Mouse (Mus musculus): ENCODE results near the gene Ccdc144b. TPM values are rescaled to one million over a fixed set of nuclear protein-coding genes. Genes with fewer than 3 reads are reported as not detected.

The Ccdc144b gene
- total RNA-seq, 2 experiments from 2014 or later = not detected

- no peak for ATAC-seq (replicated peaks; ENCODE audit: poor library complexity)
Measured at GRCm38 (mm10) chr3:36031740-36032510, 21.4 kb downstream of the Ccdc144b start.

GRCm38 (mm10) chr3:36029993-36030392 is 23.4 kb downstream of the Ccdc144b start:
- peak; percentile 76 for ATAC-seq (replicated peaks; ENCODE audit: poor library complexity)

- no peak for ATAC-seq (replicated peaks; ENCODE audit: poor library complexity)
Measured at GRCm38 (mm10) chr3:36025732-36026131, 27.6 kb downstream of the Ccdc144b start.

GRCm38 (mm10) chr3:36011239-36011638 is 42.1 kb downstream of the Ccdc144b start:
- ATAC-seq (replicated peaks; ENCODE audit: poor library complexity) = no peak

- no peak for ATAC-seq (replicated peaks; ENCODE audit: poor library complexity)
Measured at GRCm38 (mm10) chr3:36008411-36009154, 44.8 kb downstream of the Ccdc144b start.

- ATAC-seq (replicated peaks; ENCODE audit: poor library complexity) = no peak
Measured at GRCm38 (mm10) chr3:36004028-36004895, 49.1 kb downstream of the Ccdc144b start.

- peak; percentile 99 for ATAC-seq (replicated peaks; ENCODE audit: poor library complexity)
Measured at GRCm38 (mm10) chr3:36000275-36001239, 52.8 kb downstream of the Ccdc144b start, which contains the start of gene Mccc1. Gene Mccc1, minus strand, starts transcription at chr3:36000678.

GRCm38 (mm10) chr3:35994552-35995531 is 58.5 kb downstream of the Ccdc144b start:
- ATAC-seq (replicated peaks; ENCODE audit: poor library complexity) = 0 out of 2 replicates have a peak, but pooled peaks have one; percentile 20

GRCm38 (mm10) chr3:35990715-35991114 is 62.6 kb downstream of the Ccdc144b start:
- ATAC-seq (replicated peaks; ENCODE audit: poor library complexity) = no peak

- no peak for ATAC-seq (replicated peaks; ENCODE audit: poor library complexity)
Measured at GRCm38 (mm10) chr3:35988031-35988430, 65.3 kb downstream of the Ccdc144b start.

GRCm38 (mm10) chr3:35986266-35986665 is 67.1 kb downstream of the Ccdc144b start:
- no peak for ATAC-seq (replicated peaks; ENCODE audit: poor library complexity)

- ATAC-seq (replicated peaks; ENCODE audit: poor library complexity) = peak; percentile 93
Measured at GRCm38 (mm10) chr3:35973551-35973950, 79.8 kb downstream of the Ccdc144b start.

GRCm38 (mm10) chr3:35972985-35973384 is 80.4 kb downstream of the Ccdc144b start:
- peak; percentile 89 for ATAC-seq (replicated peaks; ENCODE audit: poor library complexity)

- ATAC-seq (replicated peaks; ENCODE audit: poor library complexity) = no peak
Measured at GRCm38 (mm10) chr3:35971149-35971548, 82.2 kb downstream of the Ccdc144b start.

GRCm38 (mm10) chr3:35970441-35970840 is 82.9 kb downstream of the Ccdc144b start:
- no peak for ATAC-seq (replicated peaks; ENCODE audit: poor library complexity)

GRCm38 (mm10) chr3:35967366-35967921 is 85.9 kb downstream of the Ccdc144b start:
- ATAC-seq (replicated peaks; ENCODE audit: poor library complexity) = peak; percentile 57

GRCm38 (mm10) chr3:35966493-35966892 is 86.9 kb downstream of the Ccdc144b start:
- peak; percentile 68 for ATAC-seq (replicated peaks; ENCODE audit: poor library complexity)

GRCm38 (mm10) chr3:35964928-35965327 is 88.4 kb downstream of the Ccdc144b start:
- peak; percentile 50 for ATAC-seq (replicated peaks; ENCODE audit: poor library complexity)

Measured in megakaryocyte progenitor cell, adult 5-6 weeks (primary cell).